Mouse (Mus musculus) left cerebral cortex, adult 11 months (tissue): ENCODE results near the gene Tagln3.
A peak's percentile ranks its signal among the peaks of the same experiment; 100 is the strongest.

Source experiments
- DNase-seq: peaks from one replicate; pipeline ENCODE4 v3.0.0; 2022; ENCODE audit warnings: low spot score

The Tagln3 gene

DNA sequence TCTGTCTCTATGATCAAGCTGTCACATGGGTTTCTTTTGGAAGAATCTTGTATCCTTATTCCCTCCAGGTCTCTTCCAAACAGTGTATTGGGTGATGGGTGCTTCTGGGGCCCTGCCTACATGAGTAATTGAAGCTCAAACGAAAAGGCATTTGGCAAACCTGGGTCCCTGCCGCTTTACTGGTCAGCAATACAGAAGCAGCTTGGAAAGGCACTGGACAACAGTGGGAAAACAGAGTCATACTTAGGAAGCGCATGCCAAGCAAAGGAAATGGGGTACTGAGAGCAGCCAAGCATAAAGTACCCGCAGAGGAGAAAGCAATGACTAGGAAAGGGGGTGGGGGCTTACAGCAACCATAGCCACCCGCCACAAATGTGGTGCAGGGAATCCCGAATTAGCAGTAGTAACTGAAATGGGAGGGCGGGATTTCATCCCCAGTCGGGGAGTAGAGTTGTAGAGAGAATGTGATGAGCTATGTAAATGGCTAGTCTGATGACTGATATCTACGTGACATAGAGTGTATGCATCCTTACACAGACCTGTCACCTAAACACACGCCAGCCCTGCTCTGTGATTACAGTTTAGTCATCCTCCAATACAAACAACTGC is 4.3 kb downstream of the Tagln3 start:
- DNase-seq: no peak

DNA sequence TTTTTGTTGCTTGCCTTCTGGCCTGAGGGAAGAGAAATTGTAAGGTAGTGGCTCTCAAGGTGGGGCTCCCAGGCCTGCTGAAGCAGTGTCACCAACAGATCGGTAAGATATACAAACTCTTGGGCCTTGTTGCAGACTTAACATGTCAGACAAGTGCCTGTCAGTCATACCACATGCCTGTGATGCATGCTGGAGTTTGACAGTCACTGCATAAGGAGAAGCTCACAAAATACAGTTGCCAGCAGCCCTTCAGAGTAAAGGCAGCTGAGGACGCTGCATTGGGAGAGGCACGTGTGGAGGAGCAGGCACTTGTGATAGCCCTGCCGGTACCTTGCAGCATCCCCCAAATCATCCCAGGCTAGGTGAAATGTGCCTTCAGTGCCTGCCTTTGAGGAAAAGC is 6.1 kb downstream of the Tagln3 start:
- DNase-seq: no peak

DNA sequence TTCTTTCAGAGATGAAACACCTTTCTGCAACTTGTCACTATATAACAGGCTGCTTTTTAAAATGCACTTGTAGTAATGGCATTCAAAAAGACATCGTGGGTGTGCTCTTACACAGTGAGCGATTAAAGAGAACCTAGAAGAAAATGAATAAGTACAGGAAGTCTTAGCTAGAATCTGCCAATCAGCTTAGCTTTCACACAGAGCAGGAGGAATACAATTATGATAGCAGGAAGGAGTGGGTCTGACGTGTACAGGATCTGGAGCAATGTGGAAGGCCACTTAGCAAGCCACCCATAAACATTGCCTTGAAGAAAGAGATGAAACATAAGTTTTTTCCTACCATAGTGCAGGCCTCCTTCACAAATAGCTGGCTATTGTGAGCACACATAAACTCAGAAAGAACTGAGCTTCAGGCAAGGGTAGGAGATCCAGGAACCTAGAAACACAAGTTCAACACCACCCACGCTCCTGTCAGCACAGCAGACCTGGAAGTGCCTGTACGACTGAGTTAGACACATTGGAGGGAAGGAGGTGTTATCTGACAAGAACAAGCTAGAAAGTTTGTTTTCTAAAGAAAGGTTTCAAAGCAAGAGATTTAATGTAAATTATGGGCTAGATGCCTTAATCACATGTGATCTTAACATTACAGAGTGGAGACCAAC is 9.8 kb downstream of the Tagln3 start:
- DNase-seq: peak; percentile 42

DNA sequence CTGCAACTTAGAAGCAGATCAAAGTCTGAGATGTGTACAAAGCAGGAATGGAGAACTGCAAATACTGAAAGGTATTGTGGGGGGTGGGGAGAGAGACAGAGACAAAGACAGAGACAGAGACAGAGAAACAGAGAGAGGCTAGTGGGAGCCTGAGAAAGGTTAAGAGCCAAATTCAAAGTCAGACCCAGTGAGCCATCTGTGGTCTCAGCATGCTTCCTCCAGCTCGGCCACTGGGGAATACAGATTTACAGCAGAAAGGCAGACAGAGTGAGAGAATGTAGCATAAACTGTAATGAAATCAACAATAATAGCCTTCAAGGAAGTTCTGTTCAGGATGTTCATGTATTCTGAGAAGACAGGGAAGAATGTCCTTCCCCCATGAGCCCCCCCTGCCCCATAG is 10.5 kb downstream of the Tagln3 start:
- DNase-seq: no peak

DNA sequence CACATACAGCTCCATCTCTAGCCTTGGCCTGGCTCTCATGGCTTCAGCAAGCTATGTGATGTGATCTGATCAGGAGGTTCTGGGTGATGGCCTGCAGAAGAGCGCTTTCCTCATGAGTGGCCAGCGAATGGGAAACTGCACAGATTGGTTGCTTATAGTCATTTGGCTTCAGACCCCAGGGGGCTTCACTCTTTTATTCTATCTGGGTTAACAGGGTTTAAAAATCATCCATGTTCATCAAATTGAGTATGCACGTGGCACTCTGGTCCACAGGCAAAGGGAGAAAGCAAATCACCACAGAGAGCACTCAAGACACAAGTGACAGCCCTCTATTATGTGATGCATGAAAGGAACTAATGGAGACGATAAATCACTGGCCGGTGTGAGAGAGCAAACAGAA is 11.1 kb downstream of the Tagln3 start:
- DNase-seq: no peak

DNA sequence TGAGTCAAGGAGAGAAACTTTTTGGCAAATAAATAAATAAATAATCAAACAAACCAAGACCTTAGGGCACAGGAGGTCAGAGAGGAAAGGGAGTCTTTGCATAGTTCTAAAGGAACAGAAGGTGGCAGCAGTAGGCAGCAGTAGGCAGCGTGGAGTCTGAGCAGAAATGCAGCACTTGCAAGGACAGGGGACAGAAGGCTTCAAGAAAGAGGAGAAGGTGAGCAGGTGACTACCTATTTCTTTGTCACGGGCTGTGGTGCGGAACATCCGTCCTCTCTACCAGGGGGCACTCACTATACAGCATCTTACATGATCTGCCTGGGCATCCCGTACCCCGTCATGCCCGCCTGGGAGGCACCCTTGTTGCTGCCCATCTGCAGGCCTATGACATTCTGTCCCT is 13.1 kb downstream of the Tagln3 start:
- no peak for DNase-seq

DNA sequence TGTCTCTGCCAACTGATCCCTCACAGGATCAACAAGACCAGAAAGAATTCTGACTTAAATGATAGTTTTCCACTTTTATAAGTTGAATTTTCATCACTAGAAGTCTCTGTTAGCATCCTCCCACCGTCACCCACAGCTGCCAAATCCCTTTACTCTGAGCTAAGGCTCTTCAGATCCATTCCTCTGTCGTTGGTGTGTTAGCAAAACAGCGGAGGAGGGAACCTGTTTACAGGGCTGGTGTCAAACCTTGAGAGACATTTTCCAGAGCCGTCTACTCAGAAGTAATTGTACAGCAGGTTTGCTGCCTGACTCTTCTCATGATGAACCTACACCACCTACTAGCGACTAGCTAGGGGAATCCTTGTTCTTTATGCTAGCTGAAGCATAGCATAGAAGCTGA is 25.1 kb downstream of the Tagln3 start:
- DNase-seq: no peak

DNA sequence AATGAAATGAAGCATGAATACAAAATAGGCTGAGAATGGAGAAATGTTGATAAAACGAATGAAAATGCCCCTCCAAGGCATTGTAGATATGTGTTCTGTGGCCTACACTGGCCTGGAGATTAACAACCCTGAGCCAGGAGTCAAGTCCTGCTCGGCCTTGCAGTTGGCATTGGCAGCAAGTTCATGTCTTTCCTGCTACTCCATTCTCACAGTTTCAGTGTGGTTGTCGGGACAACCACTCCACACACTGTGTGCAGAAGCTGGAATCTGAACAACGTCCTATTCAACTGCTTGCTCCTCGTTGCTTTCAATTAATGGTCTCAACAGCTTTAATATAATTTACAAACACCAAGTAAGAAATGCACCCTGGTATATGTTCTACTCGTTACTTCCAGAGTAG is 26.4 kb downstream of the Tagln3 start:
- DNase-seq: no peak

DNA sequence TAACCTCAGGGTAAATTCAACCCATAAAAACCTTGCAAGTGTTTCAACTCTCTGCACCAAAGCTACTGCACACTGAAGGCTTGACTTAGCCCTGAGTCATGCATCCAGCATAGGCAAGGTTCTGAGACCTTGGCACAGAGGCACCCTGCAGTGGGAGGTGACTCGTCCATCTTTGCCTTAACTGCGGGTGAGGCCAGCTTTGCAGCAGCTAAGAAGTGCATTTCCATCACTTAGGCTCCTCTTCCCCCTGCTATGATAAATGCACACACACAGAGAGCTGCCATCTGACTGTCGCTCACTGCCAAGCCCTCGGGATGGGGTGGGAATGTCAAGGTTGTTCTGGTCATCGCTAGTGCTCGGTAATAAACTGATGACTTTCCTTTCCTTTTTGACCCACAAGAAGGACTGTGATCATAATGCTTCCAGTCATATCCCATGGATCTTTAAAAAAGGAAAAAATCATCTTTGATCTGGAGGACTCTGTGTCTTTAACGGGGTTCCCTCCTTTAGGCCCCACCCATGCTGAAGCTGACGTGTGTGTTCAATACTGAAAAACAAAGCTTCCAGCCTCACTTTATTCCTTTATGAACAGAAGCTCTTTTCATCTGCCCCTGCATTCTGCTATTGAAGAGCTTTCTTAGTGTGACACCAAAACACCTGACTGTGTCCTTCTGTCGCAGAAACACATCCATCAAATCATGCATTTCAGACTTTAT is 28.8 kb downstream of the Tagln3 start:
- DNase-seq: no peak

DNA sequence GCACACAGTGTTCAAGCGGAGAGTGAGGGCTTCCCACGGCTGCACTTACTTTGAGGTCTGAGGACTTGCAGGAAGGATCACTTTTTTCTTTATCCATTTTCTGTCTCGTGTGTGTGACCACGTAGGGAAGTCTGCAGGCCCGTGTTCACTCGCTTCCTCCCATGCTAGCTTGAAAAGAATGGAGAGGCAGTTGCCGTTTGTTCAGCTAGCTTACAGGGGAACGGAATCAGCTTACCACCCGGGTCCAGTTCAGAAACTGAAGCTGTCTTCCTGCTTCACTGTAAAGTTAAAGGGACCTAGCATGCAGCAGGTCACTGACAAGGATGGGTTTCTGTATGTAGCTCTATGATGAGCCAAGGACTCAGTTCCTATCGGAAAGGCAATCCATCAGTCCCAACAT is 30.9 kb downstream of the Tagln3 start, which contains the start of gene Tmprss7:
Gene Tmprss7, minus strand, starts transcription at position 101 of the 400 bp plus-strand sequence.
- no peak for DNase-seq

DNA sequence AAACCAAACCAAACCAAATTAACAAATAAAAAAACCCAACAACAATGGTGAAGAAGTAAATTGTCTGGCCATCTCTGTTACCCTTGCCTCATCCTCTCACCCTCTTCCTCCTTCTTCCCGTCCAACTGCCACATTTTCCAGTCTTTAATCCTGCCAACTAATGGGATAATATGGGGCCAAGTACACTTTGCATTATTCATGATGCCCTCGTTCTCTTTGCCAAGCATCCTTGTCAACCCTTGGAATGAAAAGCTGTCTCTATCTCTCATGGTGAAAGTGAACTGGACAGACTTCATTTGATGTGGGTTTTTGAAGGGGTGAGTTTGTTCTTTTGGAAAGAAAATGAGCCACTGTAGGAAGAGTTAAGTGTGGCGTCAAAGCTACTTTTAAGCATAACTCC is 31.6 kb downstream of the Tagln3 start:
- DNase-seq: no peak

DNA sequence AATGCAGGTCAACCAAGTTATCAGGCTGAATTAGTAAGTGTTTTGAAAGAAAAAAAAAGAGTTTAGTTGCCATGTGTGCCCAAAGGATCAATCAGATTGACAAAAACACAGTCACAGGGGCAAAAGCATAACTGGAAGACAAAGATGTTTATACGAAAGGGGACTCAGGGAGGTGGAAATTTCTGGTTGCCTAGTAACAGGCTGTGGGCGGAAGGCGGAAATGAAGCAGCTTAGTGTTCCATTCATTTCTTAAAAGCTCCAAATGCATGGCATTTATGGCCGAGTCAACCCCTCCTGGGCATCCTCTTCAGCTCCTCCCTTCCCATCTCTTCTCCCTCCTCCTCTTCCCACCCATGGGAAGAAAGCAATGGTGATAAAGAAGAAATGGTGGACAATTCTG is 34.2 kb downstream of the Tagln3 start:
- no peak for DNase-seq

DNA sequence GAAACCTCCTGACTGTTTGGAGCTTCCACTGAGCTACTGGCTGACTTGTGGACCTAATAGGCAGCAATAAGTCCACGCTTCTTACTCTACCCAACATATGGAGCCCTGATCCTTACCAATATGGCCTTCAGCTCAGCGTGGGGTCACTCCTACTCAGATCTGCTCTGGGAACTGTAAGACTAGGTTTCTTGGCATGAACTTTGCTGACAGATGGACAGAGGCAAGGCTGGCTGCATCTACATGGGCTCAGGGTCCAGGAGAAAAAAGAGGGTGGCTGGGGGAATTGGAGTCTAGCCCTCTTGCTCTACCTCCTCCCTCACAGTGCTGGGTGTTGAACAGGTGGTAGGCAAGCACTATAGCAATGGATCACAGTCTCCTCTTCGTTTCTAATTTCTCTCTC is 37.6 kb downstream of the Tagln3 start:
- DNase-seq: no peak

DNA sequence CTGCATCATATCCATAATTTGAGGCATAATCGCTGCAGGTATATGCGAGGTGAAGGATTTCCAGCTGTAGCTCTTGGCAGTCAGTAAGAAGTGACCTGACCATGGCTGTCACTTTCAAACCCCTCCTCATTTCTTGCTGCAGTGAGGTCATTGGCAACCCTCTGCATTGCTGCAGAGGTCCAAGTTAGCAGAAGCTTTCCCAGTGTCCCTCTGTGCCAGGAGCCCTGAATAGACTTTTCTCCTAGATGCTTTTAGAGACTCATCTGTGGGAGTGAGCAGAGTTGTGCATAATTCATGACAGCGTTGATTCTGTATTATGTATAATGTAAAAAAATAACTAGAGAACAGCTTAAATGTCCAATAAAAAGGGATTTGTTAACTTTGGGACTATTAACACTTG is 39.1 kb downstream of the Tagln3 start:
- DNase-seq: no peak

DNA sequence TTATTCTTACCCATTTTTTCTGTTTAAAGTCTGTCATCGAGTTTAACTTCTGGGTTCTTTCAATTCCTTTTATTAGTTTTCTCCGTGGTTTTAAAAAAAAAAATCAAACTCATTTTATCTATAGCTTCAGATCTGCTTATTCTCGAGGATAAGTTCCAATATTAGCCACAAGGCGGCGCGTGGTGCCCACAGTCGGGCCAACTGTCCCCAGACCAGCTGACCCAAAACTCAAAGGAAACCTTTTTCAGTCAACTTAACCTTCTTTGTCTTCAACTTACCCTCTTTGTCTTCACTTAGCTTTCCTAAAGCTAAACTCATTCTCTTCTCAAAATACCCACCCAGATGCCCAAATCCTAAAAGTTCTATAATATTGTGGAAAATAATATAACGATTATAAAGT is 39.6 kb downstream of the Tagln3 start:
- DNase-seq: no peak

DNA sequence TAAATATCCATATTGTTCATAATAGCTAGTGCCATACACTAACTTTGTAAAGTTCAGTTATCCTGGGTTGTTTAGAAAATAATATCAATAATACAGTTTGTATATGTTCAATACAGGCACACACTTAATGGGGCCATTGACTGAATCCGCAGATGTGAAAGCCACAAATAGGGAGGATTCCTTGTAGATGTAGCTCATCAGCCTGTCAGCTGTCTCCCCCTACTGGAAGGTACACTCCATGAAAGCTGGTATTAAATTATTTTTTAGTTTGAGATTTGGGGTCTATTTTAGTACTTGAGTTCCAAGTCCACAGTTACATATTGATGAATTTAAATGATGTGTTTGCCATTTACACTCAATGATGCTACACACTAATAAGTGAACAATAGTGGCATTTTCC is 47.9 kb downstream of the Tagln3 start:
- DNase-seq: no peak

DNA sequence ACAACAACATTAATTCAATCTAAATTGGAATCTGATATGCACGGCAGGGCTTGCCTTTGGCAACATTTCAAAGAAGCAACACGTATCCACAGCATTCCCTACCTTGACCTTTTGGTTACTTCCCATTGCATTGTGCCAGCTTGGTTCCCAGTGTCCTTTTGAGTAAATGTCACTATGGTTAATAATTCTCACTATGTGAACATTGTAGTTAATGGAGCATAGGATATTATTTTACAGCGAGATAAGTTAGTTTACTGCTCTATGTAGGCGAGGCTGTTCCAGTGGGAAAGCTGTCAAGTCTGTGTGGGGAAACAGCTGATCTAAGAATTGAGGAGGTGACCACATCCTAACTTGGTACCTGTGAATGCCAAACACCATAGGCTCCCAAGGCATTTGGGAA is 54.4 kb downstream of the Tagln3 start:
- no peak for DNase-seq

DNA sequence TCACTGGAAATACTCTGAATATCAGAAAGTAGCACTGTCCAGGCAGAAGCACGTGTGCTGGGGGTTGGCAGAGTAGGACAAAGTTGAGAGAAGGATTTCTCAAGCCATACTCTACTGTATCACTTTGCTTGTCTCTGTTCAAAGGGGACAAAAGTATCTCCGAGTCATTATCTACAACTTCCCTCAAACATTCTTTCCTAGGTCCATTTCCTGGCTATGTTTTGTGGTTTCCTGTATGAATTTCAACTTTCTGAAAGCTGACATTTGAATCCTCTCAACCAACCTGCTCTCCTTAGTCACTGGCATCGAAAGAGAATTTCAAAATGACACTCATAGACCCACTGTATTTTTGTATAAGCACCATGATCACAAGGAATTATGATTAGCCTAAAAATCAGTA is 56.2 kb downstream of the Tagln3 start:
- DNase-seq: no peak

DNA sequence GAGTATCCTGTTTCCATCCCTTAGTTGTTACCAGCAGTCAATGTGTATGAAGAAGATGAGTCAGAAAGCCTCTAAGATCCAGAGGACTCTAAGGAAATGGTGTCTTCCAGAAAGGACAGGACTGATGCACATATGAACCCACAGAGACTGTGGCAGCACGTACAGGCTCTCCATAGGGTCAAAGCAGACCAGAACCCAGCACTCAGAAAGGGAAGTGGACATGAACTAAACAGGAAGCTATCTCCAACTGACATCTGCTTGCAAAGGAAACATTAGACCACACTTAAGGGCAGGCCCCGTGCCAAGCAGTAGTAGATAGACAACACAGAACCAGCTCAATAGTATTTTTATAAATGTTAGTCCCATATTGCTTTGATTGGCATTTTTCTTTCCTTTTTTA is 58.3 kb downstream of the Tagln3 start:
- DNase-seq: no peak

DNA sequence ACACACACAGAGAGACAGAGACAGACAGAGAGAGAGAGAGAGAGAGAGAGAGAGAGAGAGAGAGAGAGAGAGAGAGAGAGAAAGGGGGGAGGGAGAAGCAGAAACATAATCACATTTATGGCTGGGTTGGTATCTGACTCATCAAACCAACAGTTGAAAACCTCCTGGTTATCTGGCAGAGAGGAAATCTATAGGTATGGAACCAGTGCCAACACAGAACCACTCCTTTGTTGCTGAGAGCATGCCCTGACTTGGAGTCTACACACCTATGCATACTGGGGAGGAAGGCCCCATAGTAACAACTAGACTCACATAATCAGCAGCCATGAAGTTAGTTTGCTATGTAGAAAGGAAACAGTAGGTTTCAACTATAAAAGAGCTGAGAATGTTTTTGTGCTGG is 62.0 kb downstream of the Tagln3 start:
- DNase-seq: no peak
